Mouse (Mus musculus) 3T3-L1 (cell line): ENCODE data around the gene Eci1.
"Not testable (repeated sequence)": the region's sequence is repeated elsewhere in the genome, so short reads cannot be mapped to it uniquely, and the experiment has no call there.

Experiments used
- DNase-seq: peaks from one replicate; pipeline ENCODE4 v3.0.0-alpha.2; 2015; ENCODE audit warnings: low read depth, low spot score

The Eci1 gene

DNA sequence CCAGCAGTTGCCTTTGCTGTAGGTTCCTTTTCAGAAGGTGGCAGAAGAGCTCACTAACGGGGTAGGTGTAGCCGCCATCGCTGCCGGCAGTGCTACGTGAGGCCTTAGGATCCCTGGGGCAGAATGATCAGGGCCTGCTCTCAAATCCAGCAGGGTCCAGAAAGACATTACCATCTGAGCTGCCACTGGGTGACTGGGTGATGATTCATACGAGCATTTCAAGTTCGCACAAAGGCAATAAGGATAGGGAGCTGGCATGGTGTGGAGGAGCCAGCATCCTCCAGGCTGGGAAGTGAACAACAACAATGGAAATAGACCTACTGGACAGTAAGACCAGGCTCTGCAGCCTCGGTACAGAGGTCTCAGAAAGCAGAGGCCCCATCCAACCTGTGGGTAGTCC lies 13.9 kb downstream of the Eci1 start:
- peak; percentile 36 for DNase-seq

DNA sequence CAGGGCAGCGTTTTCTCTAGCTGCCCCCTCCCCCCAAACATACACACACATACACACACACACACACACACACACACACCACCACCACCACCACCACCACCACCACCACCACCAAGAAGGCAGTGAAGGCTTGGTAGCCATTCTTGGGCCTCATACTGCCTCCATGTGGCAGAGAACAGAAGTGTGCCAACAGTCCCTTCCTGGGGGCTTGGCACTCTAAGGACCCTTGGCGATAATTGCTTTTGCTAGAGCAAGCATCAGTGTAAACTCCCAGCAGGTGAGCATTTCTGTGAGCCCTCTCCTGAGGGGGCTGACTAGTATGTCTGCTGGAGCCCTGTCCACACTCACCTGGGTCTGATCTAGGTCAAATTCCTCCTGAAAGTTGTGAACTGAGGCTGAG lies 14.7 kb downstream of the Eci1 start:
- DNase-seq = peak; percentile 55

DNA sequence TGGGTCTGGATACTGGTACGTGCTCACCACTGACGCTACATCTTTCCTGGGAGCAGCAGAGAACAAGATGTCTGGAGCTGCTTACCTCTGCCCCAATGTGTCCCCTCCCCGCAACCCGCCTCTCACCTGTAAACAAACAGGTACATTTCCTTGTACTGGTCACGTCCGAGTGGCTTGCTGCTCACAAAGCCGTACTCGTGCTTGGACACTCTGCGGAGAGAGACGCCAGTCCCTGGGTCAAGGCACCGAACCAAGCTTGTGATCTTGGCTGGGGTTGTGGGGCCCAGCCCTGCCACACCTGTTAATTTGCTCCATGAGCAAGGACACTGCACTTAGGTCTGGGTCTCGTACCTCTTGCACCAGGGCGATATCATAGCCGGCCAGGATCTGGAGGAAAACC lies 15.7 kb downstream of the Eci1 start:
- no peak for DNase-seq

DNA sequence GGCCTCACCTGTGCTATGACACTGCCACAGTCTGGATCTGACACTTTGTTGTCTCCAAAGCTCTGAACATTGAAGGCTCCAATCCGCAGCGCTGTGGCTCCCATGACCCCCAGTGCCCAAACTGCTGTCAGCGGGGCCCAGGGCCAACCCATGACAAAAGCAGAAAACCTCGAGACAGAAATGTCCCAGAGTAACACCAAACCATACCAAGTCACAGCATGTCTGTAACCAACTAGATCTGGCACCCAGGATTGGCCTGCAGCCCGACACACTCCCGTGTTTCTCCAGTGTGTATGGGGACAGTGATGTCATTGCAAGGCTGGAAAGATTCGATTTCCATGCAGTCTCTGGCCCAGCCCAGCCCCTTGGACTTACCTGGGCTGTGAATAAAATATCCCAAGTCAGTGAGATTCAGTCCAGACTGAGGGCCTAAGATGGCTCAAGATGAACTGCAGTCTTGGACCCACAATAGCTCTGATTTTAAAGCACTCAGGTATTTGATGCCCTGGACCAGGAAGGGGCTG lies 16.3 kb downstream of the Eci1 start, which contains the start of gene Dnase1l2:
Dnase1l2 (minus strand) TSS at position 474 of the 524 bp plus-strand sequence.
- no peak for DNase-seq

DNA sequence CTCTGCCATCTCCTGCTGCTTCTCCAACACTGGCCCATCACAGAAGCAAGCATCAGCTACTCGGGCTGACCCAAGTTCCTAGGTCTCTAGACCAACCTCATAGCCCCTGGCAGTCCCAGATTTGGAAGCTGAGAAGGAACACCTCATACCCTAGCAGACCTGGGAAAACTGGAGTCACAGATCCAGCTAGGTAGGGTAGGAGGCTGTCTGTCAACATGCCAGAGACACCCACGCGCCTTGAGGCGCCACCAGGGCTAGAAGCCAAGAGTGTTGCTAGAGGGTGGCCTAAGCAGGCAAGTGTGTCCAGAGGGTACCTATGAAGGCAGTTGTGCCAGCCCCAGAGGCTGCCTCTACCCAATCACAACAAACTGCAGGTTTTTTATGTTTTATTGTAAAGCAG lies 17.0 kb downstream of the Eci1 start:
- no peak for DNase-seq

DNA sequence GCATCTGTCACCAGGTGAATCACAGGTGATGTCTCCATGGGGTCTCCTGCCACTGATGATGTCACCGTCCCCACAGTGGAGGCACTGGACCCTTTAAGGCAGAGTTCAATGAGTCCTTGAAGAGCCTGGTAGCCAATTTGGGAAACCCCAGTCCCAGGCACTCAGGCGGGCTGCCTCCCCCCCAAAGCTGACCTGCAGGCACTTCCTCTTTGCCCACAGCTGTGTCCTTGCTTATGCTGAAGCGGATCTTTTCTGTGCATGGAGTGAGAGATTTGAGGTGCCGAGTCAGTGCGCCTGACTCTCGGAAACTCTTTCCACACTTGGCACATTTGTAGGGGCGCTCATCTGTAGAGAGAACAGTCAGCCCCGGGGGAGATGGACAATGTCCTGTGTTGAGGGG lies 20.1 kb downstream of the Eci1 start:
- no peak for DNase-seq

DNA sequence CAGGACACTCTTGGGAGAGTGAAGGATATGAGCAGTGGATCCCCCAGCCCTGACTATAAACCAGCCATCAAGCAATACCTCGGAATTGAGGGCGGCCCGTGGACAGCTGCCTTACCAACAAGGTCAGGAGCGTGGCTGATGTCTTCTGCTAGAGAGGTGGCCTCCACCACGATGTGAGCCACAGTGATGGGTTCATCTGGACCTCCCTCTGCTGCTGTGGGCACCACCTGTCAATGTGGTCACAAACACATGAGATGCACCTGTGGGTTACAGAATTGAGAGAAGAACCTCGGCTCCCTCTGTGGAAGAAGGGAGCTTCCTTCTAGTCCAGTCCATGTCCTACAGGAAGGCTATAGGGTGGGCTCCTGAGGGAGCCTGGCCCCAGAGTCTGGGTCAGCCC lies 23.1 kb downstream of the Eci1 start:
- no peak for DNase-seq

DNA sequence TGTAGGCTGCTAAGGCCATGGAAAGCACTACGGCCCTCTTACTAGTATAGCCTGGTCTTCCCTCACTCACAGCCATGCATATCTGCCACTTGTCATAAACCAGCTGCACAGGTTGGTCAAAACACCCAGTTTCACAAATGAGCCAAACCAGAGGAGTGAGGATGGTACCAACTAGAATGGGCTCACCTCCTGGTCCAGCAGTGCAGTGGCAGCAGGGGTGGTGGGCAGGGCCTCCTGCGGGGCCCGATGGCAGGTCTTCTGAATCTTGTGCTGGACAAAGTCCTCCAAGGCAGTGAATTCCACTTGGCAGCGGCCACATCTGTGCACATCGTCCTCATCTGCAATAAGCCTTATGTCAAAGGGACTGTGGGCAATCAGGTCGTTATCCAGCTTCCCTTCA lies 24.8 kb downstream of the Eci1 start:
- no peak for DNase-seq

DNA sequence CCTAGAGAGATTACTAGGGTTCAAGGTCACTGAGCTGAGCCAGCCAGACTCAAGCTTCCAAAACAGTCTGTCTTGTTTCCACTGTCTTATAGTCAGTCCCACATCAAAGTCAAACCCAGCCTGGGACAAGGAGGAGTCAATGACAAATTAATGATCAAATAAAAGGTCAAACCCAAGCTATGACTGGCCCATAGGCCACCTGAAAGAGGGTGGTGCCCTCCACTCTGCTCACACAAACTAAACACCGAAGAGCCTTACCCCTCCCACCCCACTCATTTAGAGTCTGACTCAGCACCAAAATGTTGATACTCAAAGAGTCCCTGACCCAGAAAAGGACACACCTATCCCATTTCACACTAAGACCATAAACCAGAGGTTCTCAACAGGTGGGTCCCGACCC lies 26.9 kb downstream of the Eci1 start:
- DNase-seq = no peak

DNA sequence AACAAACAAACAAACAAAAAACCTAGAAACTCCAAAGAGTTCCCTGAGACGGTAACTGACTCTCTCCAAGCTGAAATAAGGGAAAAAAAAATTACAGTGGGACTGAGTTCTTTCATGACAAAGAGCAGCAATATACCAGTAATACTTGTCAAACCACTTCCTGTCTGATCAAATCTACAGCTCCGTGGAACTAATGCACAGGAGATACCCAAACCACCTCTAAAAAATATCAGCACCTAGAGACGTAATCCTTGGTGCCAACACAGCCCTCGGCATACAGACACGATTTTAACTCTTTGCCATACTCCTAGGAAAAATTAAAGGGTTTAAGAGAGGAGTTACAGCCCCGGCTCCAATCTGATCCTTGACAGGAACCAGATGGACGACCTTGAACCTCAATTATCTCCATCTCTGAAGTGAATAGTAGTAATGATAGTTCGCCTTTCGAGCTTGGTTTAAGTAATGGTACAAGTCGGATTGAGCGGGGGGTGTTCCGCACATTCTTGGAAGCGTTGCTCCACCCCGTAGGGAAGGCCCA lies 27.8 kb downstream of the Eci1 start:
- no peak for DNase-seq

DNA sequence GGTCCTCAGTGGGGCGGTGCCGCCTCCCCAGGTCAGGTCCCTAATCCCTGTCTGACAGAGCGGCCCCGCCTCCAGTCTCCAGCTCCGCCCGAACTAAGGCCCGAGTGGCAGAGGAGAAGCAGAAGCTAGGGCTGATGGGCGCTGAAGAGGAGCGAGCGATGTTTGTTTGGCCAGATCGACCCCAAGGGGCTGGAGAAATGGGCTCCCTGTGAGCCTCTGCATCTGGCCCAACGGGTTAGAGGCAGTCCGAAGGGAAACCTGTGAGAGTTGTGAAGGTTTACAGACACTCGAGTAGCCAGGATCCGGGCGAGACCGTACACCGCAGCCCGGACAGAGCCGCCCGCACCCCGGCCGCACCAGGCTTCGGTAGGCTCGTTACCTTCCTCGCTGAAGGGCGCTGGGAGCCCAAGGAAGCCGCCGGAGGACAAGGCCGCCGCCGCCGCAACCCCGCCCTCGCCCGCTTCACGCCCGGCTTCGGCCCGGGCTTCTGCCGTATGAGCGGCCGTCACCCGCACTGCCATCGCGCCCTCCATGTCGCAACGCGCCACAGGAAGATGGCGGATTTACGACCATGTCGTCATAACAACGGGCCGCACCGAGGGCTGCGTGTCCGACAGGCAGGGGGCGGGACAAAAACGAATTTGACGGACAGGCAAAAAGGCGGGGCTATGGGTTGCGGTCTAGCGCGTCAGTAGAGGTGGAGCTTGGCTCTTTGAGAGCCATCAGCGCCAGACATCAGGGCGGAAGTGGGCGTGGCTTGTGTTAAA lies 28.5 kb downstream of the Eci1 start:
- peak; percentile 100 for DNase-seq

DNA sequence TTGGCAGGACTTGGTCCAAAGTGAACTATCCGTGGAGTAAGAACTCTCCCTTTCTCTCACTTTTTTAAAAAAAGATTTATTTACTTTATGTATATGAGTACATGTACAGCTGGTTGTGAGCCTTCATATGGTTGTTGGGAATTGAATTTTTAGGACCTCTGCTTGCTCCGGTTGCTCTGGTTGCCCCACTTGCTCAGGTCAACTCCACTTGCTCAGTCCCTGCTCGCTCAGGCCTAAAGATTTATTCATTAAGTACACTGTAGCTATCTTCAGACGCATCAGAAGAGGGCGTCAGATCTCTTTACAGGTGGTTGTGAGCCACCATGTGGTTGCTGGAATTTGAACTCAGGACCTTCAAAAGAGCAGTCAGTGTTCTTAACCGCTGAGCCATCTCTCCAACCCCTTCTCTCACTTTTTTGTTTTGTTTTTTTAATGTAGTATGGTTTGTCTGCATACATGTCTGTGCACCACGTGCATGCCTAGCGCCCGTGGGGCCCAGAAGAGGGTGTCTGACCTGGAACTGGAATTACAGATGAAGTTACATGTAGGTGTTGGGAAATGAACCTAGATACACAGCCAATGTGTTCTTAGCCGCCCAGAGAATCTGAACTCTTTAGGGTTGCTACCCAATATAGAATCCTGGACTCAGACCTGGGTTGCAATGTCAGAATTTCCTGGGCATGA lies 29.2 kb downstream of the Eci1 start:
- DNase-seq = not testable (repeated sequence)

DNA sequence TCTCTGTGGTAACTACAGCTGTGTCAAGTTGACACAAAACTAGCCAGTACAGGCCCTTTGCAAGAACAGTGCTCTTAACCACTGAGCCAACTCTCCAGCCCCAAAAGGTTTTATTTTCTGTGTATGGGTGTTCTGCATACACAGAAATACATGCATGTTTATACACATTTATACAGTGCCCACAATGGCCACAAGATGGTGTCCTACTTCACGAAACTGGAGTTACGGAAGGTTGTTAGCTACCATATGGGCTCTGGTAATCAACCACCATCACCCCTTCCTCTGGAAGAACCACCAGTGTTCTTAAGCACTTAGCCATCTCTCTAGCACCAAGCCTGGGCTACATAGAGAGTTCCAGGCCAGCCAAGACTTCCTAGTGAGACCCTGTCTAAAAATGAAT lies 35.1 kb downstream of the Eci1 start:
- DNase-seq = peak; percentile 86

DNA sequence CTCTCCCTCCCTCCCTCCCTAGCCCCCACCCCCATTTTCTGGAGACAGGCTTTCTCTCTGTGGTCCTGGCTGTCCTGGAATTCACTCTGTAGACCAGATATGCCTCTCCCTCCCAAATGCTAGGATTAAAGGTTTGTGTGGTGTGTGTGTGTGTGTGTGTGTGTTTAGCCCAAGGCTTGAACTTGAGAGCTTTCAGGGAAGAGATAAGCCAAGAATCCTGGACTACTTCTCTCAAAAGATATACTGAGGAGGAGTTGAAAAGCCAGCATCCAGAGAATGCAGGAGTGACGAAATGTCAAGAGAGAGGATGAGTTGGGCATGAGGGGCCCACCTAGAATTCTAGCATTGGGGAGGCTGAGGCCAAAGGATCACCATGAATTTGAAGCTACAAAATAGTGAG lies 36.5 kb downstream of the Eci1 start:
- no peak for DNase-seq

DNA sequence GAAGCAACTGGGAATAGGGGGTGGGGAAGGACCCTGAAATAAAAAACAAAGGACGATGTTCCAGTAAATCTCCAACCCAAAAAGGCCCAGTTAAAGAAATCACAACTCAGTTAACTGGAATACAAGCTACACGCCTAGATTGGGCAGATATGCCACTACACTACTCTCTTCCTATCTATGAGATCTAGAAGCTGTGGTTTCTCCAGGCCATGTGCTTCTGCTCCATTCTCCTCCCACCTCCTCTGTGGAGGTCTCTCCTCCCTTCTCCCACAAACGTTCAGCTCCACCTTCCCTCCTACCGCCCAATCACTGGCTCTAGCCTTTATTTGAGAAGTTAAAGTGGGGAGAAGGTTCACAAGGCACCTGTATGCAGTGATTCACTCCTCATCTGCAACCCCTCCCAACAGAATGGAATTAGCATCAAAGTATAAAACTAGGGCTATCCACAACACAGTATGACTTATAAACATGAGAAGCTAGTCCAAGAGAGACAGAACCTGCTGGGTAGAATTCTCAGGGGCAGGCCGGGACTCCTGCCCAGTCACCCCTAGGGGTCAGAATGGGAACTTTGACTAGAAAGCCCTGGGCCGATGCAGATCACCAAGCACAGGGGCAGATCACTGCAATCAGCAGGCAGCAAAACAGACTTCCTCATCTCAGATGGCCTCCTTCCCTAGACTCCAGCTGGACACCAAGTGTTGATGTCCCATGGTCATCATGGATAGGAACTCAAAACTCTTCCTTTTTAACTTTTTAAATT lies 37.1 kb downstream of the Eci1 start:
- DNase-seq = peak; percentile 63

DNA sequence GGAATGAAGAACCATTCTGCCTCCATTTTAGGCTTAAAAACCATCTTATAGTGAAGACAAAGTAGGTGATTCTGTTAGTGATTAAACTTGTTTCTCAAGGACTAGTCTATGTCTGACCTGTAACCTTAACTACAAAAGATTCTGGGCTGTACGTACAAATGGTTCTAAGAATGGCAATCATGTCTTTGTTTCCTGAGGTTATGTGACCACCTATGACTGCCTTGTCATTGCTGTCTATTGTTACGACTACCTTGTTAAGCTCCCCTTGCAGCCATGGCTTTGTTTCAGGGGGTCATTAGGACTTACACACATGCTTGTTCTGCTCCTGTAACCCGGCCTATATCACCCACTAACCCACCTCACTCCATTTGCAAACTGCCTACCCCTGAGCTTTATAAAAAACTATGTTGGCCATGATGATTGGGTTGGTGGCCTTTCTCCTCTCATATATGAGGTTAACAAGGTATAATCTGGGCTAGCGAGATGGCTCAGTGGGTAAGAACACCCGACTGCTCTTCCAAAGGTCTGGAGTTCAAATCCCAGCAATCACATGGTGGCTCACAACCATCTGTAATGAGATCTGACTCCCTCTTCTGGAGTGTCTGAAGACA lies 42.3 kb downstream of the Eci1 start:
- no peak for DNase-seq

DNA sequence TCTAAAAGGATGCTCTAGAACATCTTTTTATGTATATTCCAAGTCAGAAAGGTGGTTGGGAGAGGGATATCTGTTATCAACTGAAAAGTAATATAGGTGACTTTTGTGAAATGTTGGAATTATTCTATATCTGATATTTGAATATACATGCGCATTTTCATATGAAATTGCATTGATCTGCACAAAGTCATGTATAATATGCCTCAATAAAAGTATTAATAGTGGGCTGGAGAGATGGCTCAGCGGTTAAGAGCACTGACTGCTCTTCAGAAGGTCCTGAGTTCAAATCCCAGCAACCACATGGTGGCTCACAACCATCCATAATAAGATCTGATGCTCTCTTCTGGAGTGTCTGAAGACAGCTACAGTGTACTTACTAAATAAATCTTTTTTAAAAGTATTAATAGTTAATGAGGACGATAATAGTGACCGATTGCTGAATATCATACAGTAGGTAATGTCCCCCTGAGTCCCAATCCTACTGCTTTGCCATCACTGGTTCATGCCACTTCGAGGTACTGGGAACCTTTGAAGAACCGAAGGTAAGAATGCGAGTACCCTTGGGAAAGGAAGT lies 43.0 kb downstream of the Eci1 start:
- no peak for DNase-seq

DNA sequence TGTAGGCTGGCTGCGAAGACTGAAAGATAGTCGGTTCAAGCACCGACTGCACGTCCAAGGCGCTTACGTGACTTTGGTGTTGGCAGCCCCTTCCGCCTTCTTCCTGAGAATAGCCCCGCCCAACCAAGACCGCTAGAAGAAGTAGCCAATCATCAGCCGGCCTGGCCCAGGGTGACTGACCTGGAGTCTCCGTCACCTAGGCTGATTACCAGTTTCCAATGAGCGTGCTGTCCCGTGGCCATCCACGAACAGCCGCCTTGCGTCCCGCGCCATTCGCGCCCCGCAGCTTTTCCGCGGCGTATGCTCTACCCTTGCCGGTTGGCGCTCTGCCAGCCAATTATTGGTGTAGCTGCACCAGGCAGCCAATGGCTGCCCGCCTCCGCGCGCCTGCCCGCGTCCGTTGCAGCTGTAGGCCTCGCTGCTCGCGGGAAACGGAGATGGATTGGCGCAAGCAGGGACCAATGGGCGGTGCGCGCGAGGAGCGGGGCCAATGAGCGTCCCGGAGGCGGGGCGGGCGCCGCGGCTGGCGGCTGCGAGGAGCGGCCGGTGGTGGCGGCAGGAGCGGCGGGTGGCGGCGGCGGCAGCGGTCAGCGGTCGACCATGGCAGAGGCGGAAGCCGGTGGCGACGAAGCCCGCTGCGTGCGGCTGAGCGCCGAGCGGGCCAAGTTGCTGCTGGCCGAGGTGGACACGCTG lies 43.6 kb downstream of the Eci1 start, which contains the start of the genes E4f1 and Pgp:
E4f1 (minus strand) TSS at position 404 of the 693 bp plus-strand sequence.
Pgp (plus strand) TSS at position 483 of the 693 bp plus-strand sequence.
- DNase-seq = peak; percentile 97

DNA sequence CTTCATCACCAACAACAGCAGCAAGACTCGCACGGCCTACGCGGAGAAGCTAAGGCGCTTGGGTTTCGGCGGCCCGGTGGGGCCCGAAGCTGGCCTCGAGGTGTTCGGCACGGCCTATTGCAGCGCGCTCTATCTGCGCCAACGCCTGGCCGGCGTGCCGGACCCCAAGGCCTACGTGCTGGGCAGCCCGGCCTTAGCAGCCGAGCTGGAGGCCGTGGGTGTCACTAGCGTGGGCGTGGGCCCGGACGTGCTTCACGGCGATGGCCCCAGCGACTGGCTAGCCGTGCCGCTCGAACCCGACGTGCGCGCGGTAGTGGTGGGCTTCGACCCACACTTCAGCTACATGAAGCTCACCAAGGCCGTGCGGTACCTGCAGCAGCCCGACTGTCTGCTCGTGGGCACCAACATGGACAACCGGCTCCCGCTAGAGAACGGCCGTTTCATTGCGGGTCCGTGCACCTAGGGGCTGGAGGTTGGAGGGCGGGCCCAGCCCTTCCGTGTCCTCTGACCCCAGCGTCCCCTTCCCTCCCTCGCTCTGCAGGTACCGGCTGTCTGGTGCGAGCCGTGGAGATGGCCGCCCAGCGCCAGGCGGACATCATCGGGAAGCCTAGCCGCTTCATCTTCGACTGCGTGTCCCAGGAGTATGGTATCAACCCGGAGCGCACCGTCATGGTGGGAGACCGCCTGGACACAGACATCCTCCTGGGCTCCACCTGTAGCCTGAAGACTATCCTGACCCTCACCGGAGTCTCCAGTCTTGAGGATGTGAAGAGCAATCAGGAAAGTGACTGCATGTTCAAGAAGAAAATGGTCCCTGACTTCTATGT lies 44.5 kb downstream of the Eci1 start:
- peak; percentile 44 for DNase-seq

DNA sequence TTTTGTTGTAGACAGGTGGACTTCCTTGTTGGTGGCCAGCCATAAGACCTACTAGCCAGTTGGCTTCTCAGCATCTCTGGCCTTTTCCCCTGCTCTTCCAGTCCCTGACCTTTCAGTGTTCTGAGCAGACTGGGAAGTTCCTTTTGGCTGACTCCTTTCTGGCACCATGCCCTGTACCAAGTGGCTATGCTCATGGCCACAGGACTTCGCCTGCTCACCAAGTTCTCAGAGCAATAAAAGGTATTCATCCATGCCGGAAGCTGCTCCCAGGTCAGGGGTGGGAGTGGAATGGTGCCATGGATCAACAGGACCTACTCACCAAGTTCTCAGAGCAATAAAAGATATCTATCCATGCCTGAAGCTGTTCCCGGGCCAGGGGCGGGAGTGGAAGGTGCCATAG lies 46.1 kb downstream of the Eci1 start:
- DNase-seq = peak; percentile 71
